Mouse (Mus musculus) erythroid progenitor cell, adult 5-6 weeks (primary cell): ENCODE measurements around the gene Hist3h2ba. TPM values are rescaled to one million over a fixed set of nuclear protein-coding genes. Genes with fewer than 3 reads are reported as not detected.
A peak's percentile ranks its signal among the peaks of the same experiment; 100 is the strongest.
"Not testable (repeated sequence)": the region's sequence is repeated elsewhere in the genome, so short reads cannot be mapped to it uniquely, and the experiment has no call there.

Experiments used
- ATAC-seq: replicated peaks from 2 replicates; pipeline ENCODE4 v1.8.0; 2016; ENCODE audit warnings: moderate number of reproducible peaks, mild to moderate bottlenecking, moderate TSS enrichment, inconsistent platforms; ENCODE audit not compliant: poor library complexity, low FRiP score, severe bottlenecking
- total RNA-seq, 2 experiments: library from RNA; stranded (forward) in 1 of 2; stranded (reverse) in 1 of 2; fragments of 150-400 nt in 1 of 2; fragments of 186-747, 209-891 nt in 1 of 2; gene quantifications; 2 replicates each; pipeline versions ENCODE4 v1.2.3 to v1.2.4; 2015 to 2017; ENCODE audit warnings: low replicate concordance in 2 of 2

The Hist3h2ba gene
- total RNA-seq, 2 experiments from 2014 or later, result 136 to 290 TPM

DNA sequence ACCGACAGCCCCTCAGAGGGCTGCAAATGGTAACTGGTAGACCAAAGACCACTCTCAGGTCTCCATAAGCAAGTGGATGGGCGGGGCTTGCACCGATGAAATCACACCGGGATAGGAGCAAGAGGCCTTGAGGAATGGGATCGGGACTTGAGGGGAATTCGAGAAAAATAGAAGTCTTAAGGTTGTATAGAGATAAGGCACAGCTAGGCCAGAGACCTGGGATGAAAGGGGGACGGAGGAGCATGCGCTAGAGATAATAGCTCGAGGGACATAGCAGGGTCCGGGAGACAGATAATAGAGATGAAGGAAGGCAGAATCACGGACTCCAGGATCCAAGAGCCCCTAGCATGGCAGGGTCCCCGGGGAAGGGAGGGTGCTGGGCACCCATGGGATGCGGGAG, 10.8 kb upstream of the Hist3h2ba start:
- ATAC-seq, result peak; percentile 53

DNA sequence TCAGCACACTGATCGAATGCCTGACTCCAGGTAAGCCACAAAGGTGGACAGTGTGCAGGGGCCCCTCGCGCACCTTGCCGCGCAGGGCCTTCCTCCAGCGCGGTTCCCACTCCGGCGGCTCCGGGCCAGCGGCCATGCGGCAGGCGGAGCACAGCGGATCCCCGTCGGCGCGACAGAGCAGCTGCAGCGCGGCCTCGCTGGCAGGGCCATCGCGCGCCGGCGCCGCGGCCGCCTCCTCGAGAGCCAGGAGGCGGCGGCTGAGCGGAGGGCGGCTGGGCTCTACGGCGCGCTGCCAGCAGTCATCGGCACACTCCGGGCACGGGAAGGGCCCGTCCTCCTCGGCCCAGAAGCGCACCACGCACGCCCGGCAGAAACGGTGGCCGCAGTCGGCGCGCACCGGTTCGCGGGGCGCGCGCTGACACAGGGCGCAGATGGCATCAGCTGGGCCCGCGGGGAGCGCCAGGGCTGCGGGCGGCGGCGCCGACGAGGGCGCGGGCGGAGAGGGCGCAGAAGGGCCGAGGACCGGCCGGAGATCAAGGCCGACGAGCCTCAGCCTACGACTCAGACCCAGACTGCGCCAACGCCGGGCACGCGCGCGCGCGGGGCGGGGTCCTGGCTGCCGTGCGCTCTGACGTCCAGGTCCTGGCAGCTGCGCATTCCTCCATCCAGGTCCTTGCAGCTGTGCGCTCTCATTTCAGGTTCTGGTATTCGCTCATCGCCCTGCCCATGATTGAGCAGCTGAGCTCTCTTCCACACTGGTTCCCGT, 10.2 kb upstream of the Hist3h2ba start, which contains the start of gene Rnf187:
Rnf187 (minus strand) TSS at position 595 of the 766 bp plus-strand sequence.
- peak; percentile 91 for ATAC-seq

DNA sequence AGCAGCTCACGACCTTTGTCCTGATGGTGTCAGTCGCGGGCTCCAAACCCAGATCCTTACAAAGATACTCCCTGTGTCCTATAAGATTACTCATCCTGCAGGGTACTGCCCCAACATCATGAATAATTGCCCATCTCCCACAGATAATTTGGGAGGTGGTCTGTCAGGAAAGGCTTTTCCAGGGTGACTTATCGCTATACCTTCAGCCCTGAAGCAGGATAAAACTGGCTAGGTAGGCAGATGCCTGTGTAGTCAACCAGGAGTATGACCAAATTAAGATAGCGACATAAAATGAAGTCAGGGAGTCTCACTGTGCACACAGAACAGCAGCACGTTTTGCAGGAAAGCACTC, 9.7 kb upstream of the Hist3h2ba start:
- ATAC-seq, result no peak

DNA sequence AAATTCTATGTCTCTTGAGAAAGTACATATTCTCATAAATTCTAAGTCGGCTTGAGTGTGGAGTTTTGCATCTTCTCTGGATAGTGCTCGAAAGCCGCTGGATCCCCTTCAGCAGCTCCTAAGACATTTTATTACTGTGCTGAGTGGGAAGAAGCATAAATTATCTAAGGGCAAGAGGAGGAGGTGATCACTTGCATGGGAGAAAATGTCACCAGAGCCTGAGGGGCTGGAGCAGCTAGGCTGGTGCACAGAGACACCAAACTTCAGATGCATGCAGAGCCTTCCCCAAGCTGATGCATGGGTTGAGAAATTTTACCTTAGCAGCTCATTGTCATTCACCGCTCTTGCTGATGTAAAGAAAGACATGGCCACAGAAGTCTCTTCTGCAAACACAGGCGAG, 4.6 kb upstream of the Hist3h2ba start:
- no peak for ATAC-seq

DNA sequence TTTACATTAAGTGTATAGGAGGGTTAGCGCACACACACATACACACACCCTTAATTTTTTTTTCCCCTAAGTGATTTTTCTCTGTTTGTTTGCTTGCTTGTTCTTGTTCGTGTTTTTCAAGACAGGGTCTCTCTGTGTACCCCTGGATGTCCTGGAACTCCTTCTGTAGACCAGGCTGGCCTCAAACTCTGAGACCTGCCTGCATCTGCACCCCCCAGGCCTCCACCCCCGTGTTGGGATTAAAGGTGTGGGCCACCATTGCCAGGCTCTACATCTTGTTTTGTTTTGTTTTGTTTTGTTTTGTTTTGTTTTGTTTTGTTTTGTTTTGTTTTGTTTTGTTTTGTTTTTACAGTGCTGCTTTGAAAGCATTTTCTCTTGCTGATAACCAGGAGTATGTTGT, 1.4 kb upstream of the Hist3h2ba start:
- no peak for ATAC-seq

DNA sequence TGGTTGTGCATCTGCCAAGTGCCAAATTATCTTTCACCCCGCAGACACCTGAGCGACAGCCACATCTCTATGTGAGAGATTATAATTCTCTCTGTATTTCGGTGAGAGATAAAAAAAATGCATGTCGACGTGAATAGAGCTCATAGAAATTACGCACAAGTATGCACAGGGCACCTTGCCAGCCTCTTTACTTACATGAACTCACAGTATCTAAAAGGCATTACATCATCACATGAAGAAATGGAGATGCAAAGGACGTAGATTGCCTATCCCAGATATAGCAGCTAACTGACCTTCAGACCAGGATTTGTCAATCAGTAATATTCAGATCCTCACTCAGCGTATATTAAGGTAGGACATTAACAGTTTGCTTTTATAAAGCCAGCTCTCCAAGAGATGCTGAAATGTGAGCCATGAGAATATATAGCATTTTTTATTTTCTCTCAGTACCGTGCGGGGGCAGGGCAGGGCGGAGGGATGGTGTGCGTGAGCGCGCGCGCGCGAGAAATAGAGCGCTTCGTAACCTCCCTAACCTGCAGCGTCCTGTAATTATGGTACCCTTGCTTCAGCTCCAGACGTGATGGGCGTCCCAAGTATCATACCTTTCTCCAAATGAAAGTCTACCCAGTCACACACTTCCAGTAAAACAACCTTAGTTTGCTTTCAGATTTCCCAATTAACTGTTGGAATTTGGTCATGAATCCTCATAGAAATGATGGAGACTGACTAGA, 757 bp upstream of the Hist3h2ba start:
- ATAC-seq, result peak; percentile 74

DNA sequence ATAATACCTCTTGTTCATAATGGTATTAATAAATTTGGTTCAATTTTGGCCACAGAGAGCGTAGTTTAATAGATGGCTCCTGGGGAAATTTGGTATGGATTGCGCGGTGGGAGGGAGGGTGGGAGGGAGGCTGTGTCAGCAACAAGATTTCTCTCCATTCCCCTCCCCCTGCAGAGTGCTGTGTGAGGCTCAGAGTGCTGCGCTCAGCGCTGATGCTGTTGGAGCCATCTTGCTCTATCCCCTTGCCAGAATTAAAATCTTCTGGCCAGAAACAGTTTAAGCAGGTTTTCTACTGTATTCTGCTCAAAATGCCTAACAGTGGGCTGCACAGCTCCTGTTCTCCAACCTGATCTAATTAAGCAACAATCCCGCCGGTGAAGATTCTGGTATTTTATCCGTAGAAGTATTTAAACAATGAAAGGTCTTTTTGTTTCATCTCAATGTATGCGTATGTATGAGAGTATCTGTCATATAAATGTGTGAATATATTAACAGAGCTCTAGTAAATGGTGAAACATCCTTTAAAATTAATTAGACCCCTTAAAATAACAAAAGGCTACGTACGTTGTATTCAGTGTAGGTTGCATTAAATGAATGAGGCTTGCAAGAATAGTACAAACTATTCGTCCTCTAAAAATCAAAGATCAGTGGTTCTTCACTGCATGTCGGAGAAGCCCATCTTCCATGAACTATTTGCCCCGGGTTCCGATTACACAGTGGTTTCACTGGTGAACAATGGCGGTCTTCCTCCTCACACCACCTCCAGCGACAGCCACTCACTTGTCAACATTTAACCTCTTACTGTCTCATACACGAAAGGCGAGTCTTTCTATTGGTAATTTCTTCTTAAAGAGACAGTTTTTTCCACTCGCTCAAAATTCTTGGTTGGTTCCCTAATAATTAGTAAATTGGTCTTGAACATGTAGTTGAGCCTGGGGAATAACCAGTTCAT, 1.0 kb downstream of the Hist3h2ba start:
- no peak for ATAC-seq

DNA sequence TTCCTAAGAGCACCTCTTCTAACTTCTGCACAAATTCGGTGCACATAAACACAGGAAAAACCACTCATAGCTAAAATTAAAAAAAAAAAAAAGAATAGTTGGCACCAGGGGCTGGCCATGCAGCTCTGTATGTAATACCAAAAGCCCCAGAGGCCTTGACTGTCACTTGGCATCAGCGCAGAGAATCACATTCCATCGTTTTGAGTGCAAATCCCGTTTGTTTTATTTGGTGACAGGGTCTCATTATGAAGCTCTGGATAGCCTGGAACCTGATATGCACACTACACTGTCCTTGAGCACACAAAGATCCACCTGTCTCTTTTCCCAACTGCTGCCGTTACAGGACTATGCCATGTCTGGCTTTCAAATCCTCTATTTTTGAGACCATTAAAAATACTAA, 2.5 kb downstream of the Hist3h2ba start:
- no peak for ATAC-seq

GRCm38 (mm10) chr11:58953351-58954169, 4.8 kb downstream of the Hist3h2ba start:
- peak; percentile 16 for ATAC-seq

GRCm38 (mm10) chr11:58954170-58954419, 5.4 kb downstream of the Hist3h2ba start:
- ATAC-seq, result not testable (repeated sequence)

DNA sequence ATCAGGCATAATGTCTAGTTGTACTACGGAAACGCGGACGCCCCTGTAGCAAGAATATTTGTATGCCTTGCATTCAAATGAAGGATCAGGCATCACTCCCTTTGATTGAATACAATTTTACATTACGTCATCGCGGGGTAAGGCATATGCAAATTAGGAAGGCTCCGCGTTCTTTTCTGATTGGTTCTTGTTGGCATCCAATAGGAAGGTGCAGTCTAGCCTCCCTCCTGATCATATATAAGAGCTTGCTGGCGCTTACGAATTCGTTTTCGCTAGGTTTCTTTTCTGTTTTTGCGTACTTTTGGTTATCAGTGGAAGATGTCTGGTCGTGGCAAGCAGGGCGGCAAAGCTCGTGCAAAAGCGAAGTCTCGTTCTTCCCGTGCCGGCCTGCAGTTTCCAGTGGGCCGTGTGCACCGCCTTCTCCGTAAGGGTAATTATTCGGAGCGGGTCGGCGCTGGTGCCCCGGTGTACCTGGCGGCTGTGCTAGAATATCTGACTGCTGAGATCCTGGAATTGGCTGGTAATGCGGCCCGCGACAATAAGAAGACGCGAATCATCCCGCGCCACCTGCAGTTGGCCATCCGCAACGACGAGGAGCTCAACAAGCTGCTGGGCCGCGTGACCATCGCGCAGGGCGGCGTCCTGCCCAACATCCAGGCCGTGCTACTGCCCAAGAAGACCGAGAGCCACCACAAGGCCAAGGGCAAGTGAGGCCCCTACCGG, 5.9 kb downstream of the Hist3h2ba start, which contains the start of the genes Hist3h2a and Trim17:
Hist3h2a (plus strand) TSS at position 266 of the 723 bp plus-strand sequence.
Trim17 (plus strand) TSS at position 266 of the 723 bp plus-strand sequence.
- peak; percentile 72 for ATAC-seq

DNA sequence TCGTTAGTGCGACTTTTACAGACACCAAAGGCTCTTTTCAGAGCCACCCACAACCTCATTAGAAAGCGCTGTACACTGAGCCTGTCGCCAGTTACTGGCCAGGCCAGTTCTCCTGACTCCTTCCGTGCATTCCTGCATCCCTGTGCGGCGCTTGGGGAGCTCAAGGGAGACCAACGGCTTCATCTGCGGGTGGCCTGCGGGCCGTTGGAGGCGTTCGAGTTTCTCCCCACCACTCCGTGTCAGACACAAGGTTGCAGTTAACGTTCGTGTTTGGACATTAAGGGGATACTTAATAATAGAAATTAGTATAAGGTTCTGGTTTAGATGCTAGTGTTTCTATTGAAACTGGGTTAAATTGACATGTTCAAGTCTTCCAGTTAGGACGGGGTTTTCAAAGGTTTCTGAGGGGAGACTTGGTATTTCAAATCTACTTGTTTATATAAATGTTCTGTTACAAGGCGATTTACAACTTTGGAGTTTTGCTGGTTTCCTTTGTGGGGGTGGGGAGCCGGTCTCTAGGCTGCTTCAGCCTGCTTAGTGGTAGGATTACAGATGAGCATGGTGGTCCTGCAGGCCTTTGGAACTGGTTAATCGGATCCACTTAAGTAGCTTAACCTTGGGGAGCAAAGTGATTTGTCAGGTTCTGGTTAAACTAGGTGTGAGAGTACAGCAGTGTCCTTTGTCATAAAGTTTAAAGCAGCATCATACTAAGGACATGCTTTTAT, 6.6 kb downstream of the Hist3h2ba start:
- peak; percentile 3; the same call in 1 of the 2 replicates for ATAC-seq

DNA sequence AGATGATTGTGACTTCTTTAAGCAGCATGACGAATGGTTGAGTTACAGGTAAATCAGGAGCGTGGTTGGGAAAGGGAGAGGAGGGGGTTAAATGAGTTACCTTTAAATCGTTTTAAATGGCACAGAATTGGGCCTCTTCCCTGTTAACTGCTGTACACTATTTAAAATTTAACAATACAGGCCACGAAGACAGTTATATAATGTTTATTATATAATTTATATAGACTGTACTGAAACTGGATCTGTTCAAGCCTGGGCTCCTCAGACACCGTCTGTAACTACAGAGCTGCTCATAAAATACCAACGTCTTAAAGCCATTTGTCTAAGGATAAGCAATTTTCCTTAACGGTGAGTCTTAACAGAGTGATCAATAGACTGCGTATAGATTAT, 7.1 kb downstream of the Hist3h2ba start:
- no peak for ATAC-seq

DNA sequence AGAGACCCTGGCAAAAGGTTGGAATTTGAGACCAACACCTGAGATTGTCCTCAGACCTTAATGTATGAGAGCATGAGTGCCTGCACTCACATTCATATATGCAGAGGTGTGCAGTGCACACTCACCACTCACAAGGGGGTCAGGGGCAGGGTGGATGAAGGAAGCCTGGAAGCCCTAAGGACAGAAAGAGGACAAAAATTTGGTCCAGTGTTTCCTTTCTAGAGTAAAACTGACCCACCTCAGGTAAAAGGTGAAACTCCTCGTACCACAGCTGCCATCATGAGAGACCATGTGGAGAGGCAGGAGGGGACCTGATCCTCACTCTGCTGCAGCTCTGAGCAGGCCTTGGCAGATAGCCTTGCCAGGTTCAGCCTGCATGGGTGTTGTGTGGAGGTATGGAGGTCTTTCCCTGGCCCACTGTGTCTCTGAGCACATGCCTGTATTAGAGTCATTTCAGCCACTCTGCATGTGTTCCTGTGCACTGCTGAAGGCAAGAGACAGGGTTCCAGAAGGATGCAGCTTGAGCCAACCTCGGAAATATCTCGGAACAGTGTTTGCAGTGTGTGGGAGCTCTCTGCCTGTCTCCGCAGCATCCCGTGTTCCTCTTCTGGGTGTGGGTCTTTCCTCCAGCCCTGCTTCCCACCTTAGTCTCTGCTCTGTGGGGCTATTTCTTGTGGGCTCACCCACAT, 8.7 kb downstream of the Hist3h2ba start:
- ATAC-seq, result no peak

DNA sequence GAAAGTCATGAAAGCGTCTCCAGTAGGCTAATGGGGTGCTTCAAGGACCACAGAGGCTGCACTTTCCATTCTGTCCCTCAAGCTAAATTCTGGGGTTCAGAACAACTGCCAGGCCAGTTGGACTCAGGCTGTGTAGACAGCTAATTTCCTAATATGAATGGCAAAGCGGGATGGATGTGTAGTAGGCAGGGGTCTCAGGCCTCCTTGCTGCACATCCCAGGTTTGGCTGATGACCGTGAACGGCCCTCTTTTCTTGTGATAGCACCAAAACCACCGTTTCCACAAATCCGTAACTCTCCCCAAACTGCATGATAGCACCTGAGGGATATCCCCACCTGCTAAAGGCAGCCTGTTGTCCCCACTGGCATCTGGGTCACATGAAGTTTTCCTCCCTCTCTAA, 9.8 kb downstream of the Hist3h2ba start:
- ATAC-seq, result no peak

DNA sequence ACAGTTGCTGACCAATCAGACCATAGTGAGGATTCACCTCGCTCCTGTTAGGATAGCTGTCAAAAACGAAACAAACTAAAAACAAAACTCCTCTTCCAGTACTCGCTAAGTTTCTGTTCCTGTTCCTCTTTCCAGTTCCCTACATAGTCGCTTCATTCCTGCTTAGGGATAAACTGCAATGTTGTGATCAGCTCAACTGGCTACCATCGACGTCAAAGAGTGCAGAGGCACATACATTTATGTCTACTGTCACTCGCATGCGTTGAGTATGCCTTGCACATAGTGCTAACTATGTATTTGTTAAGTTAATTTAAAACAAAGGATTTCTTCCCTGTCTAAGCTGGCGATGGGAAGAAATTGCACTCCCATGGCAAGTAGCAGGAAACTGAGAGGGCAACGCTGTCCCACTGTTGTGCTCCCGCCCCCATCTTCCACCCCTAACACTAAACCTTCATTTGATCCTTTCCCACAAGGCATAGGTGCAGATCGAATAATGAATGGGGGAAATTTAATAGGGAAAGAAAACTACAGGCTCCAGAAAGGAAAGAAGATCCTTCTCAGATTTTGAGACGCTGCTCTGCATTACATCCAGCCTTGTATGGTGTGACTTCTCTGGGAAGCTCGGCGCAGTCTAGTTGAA, 10.6 kb downstream of the Hist3h2ba start:
- ATAC-seq, result no peak

DNA sequence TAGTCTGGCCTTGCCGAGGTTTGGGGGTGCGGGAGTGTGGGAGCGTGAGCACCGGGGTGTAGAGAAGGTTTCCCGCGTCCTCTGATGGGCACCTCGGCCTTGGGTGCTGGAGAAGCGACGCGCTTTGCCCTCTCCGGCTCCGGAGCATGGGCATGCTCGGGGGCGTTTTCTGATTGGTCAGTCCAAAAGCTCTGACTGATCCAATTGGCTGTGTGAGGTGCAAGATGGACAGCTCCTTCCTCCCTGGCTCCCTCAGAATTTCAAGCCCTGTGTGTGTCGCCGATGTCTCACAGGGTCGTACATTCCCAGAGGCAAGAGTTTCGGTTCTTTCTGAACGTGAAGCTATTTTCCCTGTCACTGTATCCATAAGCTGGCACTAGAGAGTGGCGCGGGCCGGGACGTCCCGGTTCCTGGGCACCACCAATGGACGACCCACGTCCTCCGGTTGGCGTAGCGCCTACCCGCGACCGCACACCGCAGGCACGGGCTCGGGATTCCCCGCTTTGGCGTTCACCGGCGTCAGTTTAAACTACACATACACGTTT, 11.3 kb downstream of the Hist3h2ba start:
- ATAC-seq, result peak; percentile 76
